Mouse (Mus musculus) gastrocnemius, postnatal 25 days (tissue): ENCODE results near the gene Mt3. TPM values are rescaled to one million over a fixed set of nuclear protein-coding genes. Genes with fewer than 3 reads are reported as not detected.
A peak's percentile ranks its signal among the peaks of the same experiment; 100 is the strongest.
"Not testable (repeated sequence)": the region's sequence is repeated elsewhere in the genome, so short reads cannot be mapped to it uniquely, and the experiment has no call there.

Experiments
- DNase-seq: peaks from one replicate; pipeline ENCODE4 v3.0.0; 2022
- total RNA-seq, 2 experiments: library from RNA; stranded (reverse); gene quantifications; 1 replicate in 1 of 2; 2 replicates in 1 of 2; pipeline ENCODE4 v1.2.3; 2021

Mt3 gene
- total RNA-seq, 2 experiments from 2014 or later, result 5.0 to 5.1 TPM

DNA sequence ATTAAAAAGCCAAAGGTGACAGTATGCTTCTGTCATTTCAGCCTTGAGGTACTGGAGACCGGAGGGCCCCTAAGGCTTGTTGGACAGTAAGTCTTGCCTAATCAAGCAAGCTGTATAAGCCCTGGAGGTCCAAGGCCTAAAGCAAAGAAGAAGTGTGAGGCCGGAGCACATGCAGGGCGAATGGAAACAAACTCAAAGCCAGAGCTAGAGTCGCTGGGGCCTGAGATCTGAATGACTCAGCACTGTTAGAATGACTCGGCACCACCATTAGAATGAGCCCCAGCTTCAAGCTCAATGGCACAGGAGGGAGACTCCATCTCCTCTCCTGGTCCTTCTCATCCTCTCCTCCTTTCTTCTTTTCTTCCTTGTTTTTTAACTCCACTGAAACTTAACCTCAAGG is 1.5 kb upstream of the Mt3 start:
- no peak for DNase-seq

DNA sequence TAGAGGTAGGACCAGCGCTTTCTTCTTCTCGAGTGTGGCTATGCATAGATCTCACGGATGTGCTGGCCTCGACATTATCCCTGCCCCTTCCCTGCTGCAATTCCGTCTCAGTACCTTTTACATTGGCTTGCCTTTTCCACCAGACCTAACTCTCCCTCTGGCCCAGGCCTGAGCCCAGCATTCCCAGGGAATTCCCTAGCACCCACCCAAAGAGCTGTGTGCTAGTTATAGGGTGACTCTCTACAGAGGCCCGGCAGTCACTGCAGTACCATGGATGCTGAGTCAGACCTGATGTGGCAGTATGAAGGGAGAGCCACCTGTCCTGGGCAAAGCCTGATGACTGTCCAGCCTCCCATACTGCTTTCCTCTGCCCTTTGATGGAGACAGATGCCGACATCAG is 1.0 kb downstream of the Mt3 start:
- DNase-seq, result no peak

DNA sequence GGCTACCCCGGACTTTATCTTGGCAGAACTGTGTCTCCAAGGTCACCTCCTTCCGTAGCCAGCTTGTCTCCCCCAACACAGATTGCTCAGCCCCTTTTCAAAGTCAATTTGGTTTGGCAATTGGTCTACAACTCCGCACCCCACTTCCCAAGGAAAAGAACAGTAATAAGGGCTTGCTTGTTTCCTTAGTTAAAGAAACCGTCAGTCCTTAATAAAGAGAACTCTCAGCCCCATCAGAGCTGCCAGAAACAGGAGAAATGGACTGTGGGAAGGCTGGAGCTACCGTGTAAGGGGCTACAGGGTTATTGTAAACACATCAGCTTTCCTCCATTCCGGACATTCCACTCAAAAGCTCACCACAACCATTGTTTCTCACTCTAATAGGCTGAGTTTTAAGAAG is 2.1 kb downstream of the Mt3 start:
- no peak for DNase-seq

DNA sequence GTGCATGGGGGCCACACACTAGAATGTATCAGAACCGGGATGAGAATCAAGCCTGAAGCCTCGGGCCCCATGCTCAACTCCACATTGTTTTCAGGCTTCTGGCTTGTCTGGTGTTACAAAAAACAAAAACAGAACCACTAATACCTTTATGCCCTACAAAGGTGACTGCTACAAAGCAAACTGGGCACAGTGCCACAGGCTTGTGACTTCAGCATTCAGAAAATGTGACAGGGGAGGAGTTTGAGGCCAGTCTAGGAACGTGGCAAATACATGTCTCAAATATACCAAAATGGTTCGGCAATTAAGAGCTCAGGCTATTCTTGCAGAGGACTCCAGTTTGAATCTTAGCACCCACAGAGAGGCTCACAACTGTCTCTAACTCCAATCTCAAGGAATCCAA is 3.7 kb downstream of the Mt3 start:
- DNase-seq, result no peak

DNA sequence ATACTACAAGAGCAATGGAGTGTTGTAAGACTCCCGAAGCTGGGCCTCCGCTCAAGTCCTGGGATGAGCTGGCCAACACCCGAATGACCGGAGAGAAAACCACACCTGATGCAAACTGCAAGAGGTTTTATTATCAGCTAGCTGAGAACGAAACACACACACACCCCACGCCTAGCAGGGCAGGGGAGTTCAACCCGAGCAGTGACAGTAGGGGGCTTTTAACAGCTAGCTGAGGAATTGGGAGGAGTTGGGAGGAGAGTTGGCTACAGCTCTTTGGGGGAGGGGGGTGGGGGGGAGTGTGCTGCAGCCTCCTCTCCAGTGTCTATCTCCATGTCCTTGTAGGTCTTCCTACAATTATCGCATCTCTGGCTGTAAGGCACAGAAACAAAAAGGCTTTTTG is 13.4 kb downstream of the Mt3 start:
- not testable (repeated sequence) for DNase-seq

DNA sequence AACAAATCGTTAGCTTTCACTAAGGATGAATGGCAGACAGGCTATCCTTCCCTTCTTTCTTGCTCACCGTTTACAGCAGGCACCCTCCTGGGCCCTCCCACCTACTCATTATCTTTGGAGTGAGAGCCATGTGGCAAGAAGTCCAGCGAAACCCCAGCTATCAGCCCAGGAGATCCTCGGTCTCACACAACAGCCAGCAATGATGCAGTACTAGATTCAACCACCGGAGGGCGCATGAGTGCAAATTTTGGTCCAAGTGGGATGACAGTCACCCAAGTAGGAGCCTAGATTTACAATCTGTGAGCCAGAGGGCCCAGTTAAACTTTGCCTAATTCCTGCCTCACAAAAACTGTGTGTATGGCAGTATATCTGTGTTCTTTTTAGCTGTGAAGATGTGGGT is 14.8 kb downstream of the Mt3 start:
- DNase-seq, result peak; percentile 73

DNA sequence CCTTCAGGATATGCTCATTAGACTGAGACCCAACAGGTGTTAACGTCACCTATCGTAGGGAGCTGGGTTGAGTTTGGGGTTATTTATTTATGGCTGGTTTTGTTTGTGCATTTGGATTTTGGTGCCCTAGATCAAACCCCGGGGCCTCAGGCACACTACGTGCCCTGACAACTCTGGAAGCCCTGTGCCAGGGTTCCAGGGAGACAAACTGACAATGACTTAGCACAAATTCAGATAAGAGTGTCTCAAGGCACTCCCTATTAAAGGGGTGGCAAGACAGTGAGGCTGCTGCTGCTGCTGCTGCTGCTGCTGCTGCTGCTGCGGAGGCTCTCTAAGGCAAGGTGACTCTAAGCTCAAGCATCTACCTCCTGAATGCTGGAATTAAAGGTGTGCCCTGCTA is 17.1 kb downstream of the Mt3 start:
- DNase-seq, result no peak

DNA sequence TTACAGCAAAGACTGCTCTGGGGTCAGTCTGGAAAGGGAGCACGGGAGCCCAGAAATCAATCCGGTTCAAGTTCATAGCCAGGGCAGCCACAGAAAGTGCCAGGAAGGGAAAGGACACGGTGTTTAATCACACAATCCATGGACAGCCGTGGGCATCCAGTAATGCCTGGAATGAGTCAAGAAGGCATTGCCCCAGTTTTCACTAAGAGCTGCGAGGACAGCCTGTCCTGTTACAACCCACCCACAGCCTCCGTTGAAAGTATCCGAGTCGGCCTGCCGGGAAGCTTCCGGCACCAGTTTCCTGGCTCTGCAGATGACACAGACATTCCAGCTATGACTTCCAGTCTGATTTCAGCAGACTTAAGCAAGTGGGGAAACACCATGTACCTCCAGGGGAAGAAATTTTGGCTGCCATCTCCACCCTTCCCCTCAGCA is 18.9 kb downstream of the Mt3 start:
- DNase-seq, result peak; percentile 83

DNA sequence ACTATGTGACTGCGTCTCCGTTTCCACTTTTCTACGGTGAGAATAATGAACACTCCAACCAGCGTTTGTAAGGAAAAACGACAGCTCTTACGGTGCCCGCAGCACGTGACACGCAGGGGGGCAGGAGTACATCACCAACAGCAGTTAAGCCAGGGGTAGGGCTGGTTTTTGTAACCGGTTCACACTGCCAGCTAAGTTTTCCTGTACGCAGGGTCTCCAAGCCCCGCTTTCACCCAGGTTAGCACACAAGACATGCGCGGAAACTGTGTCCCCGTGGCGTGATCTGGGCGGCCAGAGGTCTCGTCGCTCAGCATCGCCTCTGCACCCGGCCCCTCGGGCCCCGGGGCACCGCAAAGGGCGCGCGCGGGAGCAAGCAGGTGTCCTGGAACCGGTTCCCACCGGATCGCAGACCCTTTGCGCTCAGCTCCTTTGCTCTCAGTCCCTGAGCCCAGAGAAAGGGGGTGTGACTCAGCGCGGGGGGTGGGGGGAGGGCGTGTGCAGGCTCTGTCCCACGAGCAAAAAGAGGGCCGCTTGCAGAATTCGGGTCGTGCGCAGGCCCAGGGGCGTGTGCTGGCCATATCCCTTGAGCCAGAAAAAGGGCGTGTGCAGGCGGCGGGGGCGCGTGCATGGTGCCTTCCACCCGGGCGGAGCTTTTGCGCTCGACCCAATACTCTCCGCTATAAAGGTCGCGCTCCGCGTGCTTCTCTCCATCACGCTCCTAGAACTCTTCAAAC is 19.8 kb downstream of the Mt3 start, which contains the start of gene Mt2:
Gene Mt2, plus strand, starts transcription at position 590 of the 734 bp plus-strand sequence.
- peak; percentile 83 for DNase-seq

DNA sequence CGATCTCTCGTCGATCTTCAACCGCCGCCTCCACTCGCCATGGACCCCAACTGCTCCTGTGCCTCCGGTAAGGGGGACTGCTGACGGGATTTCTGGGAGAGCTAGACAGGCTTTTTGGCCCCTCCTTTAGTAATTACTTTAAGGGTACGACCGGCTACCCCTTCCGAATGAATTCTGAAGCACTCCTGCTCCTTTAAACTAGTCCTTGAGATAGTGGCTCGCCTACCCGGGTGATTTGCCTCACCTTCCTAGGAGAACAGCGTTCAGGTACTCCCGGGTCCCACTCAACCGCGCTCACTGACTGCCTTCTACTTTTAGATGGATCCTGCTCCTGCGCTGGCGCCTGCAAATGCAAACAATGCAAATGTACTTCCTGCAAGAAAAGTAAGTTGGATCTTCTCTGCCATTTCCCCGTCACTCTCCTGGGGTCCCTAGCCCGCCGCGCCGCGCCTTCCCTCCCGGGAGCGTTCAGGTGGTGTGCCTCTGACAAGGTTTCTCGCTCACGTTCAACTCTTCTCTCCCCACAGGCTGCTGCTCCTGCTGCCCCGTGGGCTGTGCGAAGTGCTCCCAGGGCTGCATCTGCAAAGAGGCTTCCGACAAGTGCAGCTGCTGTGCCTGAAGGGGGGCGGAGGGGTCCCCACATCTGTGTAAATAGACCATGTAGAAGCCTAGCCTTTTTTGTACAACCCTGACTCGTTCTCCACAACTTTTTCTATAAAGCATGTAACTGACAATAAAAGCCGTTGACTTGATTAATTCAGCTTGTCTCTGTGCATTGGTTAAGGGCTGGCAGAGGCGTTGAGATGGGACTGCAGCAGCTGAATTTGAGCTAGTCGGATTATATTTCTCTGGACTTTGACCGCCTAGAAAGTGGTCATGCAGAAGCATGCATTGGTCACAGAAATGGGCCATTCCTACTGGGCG is 20.7 kb downstream of the Mt3 start:
- no peak for DNase-seq

DNA sequence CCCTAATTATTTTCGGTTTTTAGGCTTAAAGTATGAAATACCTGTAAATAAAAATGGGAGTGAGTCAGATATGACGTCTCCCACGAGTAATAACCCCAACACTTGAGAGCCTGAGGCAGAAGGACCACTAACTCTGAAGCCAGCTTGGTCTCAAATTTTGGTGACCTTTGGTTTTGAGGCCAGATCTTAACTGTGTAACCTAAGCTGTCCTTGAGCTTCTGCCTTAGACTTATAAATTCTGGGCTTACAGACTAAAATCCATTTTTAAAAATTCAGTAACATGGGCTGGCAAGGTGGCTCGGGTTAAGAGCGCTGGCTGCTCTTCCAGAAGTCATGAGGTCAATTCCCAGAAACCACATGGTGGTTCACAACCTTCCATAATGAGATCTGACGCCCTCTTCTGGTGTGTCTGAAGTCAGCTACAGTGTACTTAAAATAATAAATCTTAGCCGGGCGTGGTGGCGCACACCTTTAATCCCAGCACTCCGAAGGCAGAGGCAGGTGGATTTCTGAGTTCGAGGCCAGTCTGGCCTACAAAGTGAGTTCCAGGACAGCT is 21.5 kb downstream of the Mt3 start:
- no peak for DNase-seq

DNA sequence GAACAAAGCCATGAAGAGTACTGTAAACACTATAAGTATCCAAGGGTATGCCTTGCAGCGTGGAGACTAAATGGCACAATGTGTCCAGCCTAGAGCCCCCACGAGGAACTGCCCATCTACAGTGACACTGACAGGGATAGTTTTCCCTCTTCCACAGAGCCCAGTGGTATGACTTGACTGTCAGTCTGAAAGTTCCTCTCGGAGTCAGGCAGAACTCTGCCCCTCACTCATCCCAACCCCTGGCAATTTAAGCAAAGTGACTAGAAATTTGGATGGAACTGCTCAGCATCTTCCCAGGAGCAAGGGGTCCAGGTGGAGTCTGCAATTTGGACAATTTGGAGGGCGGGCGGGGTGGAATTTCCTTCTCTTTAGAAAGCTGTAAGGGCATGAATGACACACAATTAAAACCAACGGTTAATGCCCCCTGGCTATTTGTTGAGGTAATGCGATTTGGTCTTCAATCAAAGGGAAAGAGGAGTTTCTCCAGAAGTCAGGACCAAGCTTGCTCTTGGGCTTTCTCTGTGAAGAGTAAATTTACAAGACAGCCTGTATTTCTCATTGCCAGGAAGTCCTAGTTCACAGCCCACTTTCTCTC is 22.3 kb downstream of the Mt3 start:
- no peak for DNase-seq

DNA sequence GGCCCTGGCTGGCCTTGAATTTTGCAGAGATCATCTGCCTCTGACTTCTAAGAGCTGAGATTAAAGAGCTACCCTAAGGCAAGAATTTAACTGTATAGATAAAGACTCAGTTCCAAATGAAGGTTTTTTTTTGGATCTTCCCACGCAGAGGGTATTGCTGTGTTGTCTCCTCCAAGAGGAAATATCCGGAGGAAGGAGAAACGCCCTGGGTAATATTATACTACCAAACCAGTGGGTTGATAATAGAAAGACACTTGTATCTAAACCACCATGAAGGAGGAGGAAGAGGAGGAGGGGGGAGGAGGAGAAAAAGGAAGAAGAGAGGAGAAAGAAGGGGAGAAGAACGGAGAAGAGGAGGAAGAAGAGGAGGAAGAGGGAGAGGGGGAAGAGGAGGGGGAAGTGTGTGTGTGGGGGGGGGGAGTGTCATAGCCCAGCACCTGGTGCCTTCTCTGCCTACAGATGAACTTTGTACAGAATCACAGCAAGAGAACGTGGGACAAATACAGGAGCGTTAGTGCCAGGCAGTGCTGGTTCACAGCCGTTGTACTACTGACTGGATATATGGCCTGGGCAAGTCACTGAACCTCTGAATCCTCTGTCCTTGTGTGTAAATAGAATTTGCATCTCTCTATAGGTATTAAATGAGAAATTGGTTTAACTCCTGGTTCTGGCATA is 25.4 kb downstream of the Mt3 start:
- DNase-seq, result no peak

DNA sequence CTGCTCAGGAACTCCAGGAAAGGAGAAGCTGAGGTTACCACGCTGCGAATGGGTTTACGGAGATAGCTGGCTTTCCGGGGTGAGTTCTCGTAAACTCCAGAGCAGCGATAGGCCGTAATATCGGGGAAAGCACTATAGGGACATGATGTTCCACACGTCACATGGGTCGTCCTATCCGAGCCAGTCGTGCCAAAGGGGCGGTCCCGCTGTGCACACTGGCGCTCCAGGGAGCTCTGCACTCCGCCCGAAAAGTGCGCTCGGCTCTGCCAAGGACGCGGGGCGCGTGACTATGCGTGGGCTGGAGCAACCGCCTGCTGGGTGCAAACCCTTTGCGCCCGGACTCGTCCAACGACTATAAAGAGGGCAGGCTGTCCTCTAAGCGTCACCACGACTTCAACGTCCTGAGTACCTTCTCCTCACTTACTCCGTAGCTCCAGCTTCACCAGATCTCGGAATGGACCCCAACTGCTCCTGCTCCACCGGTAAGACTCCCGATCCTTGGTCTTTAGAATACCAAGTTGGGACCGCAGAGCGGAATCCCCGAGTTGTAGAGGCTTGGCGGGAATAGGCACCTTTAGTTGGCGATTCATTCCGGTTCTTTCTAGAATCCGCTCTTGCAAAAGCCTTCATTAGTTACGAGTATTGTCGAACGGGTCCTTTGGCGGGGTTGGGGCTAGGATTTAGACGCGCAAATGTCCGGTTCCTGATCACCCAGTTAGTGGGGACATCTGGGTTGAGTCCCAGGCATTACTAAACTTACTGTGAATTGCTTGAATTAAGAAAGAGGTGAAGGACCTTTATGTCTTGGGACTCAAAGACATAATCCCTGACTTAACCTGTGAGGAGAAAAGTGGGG is 26.7 kb downstream of the Mt3 start, which contains the start of gene Mt1:
Gene Mt1, plus strand, starts transcription at position 226 of the 856 bp plus-strand sequence.
- peak; percentile 95 for DNase-seq

DNA sequence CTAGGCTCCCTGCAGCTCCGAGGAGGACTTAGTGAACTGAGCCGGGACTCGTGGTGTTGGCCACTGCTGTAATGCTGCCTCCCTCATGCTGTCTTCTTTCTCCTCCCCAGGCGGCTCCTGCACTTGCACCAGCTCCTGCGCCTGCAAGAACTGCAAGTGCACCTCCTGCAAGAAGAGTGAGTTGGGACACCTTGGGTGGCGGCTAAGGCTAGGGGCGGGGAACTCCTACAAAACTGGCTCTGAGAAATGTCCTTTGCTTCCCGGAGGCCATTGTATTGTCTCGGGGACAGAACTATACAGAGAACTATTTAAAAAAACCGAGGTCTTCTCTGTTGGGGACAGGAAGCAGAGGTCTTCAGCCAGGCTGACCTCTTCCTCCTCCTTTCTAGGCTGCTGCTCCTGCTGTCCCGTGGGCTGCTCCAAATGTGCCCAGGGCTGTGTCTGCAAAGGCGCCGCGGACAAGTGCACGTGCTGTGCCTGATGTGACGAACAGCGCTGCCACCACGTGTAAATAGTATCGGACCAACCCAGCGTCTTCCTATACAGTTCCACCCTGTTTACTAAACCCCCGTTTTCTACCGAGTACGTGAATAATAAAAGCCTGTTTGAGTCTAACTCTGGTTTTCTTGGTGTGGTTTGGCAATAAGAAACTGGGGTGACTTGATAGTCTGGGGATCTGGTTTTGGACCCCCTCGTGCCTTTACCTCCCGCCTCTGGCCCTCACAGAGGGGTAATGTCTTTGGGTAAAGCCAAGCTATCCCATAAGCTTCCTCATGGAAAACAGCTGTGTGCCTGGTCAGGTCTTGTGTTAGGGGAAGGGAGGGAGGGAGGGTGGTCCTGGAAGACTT is 27.5 kb downstream of the Mt3 start:
- no peak for DNase-seq

DNA sequence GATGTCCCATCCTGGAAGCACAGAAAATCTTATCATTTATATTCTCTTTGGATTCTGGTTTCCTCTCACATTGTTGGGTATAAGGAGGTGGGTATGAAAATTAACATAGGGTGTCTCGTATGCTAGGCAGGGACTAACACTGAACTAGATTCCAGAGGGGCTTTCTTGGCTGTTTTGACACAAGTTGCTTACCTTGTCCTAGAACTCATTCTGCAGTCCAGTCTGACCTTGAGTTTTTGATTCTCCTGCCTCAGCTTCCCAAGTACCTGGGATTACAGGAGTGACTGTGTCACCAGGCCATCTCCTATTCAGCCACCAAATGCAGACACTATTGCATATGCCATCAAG is 28.1 kb downstream of the Mt3 start:
- DNase-seq, result no peak

DNA sequence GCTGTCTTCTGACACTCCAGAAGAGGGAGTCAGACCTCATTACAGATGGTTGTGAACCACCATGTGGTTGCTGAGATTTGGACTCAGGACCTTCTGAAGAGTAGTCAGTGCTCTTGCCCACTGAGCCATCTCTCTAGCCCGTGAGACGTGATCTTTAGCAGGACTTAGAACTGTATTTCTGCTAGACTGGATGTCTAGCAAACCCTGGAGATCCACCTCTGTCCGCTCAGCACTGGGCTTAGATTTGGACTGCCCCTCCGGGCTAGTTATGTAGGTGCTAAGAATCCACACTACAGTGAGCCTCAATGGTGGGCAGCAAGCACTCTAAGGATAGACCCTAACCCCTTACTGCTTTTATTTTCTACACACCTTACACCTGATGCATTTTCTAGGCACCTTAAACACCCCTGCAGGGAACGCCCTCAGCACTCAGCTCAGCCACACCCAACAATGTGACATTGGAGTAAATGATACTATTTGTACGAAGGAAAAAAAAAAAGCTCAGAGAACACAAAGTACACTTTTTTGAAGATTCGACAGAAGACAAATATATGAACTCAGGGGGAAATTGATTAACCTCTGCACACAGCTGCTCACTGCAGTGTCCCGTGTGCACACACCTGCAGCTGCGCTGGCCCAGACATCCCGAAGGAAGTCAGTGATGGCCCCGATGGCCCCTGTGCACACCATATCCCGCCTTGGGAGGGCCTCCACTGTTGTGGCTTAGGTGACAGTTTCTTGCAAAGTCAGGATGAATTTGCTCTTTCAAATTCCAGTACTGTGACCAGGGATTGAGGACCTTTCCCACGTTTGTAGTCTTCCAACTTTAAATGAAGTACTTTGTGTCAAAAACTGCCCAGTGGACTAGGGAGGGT is 29.9 kb downstream of the Mt3 start:
- no peak for DNase-seq

DNA sequence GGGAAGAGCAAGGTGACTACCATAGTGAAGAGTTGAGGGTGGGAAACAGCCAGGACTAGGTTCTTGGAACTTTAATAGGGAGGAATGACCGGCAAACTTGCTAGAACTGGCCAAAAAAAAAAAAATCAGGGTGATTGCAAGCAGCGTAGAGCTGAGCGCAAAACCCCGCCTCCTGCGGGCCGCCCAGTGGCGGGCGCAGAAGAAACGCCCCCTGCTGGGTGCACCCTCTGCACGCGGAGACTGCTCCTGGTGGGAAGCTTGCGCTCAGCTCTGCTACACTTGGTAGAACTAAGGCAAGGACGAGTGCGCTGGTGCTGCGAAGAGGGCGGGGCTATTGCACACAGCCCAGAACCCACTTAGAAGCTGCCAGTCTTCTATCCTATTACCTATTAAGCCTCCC is 30.7 kb downstream of the Mt3 start:
- DNase-seq, result peak; percentile 81

DNA sequence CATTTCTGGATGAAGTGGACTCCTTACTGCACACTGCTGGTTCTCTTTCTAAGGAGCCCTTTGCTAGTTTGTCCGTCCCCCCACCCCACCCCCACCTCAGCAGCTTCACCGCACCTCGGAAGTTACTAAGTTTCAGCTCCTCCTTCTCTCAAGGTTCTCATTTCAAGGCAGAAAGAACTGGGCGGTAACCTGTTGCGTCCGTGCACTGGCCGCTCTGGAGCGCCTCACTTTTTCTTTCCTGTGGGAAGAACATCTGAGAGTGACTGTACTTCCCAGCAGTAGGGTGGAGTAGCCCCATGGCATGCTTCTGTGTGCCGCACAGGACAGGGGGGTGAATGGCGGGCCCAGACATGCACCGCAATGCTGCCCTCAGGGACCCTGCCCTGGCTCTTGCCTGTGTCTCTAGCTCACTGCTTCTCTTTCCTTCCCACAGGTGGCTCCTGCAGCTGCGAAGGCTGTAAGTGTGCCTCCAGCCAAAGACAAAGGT is 32.0 kb downstream of the Mt3 start:
- DNase-seq, result no peak
